Mouse (Mus musculus): ENCODE measurements around the gene Ddx20. TPM values are rescaled to one million over a fixed set of nuclear protein-coding genes. Genes with fewer than 3 reads are reported as not detected.

The Ddx20 gene
- total RNA-seq (2023), result 26.0 TPM

DNA sequence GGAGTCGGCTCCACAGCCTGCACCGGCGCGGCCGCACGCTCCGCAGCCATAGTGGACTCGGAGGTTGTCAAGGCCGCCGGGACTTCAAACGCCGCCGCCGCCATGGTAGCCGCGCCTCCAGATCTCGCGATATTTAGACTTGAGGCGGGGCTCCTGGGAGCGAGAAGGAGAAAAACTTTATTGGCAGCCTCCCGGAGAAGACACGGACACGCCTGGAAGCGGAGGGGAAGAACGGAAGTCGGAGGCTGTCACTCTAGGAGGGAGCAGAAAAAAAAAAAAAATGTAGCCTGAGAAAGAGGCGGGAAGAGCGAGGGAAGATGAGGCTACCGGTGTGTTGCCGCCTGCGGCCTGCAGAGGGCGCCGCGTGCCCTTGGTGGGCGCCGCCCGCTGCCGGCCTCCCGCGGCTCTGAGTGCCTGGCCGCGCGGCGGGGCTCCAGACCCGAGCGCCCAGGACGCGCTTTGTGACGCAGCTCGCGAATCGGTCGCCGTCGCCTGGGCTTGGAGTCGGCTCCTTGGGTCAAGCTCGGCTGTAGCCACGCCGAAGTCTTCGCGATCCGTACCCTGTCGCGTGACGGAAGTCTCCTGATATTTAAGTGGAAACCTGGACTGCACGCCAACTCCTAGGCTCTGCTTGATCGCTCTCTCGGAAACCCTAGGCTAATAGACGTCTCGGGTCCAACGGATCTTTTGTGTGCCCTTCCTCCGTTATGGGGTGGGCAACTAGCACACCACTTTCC, at the start of gene Ddx20:
Gene Ddx20 (minus strand): TSS at position 251 of the 737 bp plus-strand sequence.

DNA sequence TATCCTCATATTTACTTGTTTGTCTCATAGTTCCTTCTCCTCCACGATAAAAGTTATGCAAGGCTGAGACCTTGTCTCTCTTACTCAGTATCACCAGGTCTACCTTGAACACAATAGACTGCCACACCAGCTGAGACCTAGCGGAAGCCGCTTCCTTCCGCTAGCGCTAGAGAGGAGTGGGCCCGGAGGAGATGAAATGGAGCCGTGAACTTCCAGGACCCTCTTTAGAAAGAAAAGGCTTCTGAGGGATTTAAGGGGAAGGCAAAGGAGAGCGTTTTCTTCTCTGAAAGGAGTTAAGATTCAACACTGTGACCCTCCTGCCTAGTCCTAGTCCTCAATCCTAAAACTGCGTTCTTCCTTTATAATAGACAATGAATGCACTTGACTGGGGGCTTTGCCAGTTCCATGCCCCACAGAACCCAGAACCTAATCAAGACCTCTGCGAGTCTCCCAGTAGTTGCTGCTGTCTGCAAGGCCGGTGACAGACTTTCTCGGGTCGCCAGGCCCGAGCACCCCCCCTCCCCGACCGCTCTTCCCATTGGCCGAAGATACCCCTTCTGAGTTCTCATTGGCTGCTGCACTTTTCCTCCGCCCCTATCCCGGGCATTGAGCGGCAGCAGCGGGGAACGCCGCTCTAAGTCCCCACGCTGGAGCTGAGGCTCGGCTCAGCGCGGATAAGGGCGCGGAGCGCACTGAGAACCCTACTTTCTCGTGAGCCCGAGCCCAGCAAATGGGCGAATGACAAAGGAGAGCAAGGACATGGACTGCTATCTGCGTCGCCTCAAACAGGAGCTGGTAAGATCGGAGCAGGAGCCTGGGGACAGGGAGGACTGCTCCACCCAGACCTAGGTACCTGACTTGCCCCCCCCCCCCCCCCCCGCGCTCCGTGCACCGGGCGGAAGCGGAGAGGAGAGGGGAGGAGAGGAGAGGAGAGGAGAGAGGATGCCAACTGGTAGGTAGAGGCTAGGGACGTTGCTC, 16.9 kb upstream of the Ddx20 start, which contains the start of gene Inka2:
Gene Inka2 (plus strand): TSS at position 569 of the 978 bp plus-strand sequence.

Other genes starting within 250 kb of the Ddx20 start
- not detected for gene Kcnd3, start 235.2 kb downstream of the Ddx20 start, total RNA-seq (2023)
- gene Inka2, start 17.0 kb upstream of the Ddx20 start, total RNA-seq (2023), result 1.9 TPM
- 105 TPM for gene Rap1a, start 113.8 kb upstream of the Ddx20 start, total RNA-seq (2023)
- gene Adora3, start 183.3 kb upstream of the Ddx20 start, total RNA-seq (2023), result not detected
- not detected for gene Tmigd3, start 183.3 kb upstream of the Ddx20 start, total RNA-seq (2023)
- 3.5 TPM for gene I830077J02Rik, start 245.1 kb upstream of the Ddx20 start, total RNA-seq (2023)

Data from CD4-positive naive resting alpha-beta T cell, adult 76 days (primary cell).